Mouse (Mus musculus) forebrain, embryonic 12.5 days (tissue): Measurements from ENCODE around the gene Irf5. TPM values are rescaled to one million over a fixed set of nuclear protein-coding genes. Genes with fewer than 3 reads are reported as not detected.
"Not testable (repeated sequence)": the region's sequence is repeated elsewhere in the genome, so short reads cannot be mapped to it uniquely, and the experiment has no call there.

Experiments
- ATAC-seq: fragments of 200-750 bp; cut with Nextera tagmentation; 2 replicates; pipeline ENCODE4 v1.8.0; 2017; ENCODE audit warnings: moderate TSS enrichment; ENCODE audit not compliant: low FRiP score
- H3K27ac ChIP-seq: fragments of 300-500 bp; sonication (generic); 2 replicates; pipeline ENCODE4 v1.5.1; 2016; ENCODE audit warnings: mild to moderate bottlenecking
- H3K27me3 ChIP-seq: fragments of 300-500 bp; sonication (generic); 2 replicates; pipeline ENCODE4 v1.6.1; 2016; ENCODE audit warnings: mild to moderate bottlenecking
- H3K36me3 ChIP-seq: fragments of 300-500 bp; sonication (generic); replicated peaks from 2 replicates; pipeline ENCODE4 v1.6.1; 2016; ENCODE audit warnings: mild to moderate bottlenecking
- H3K4me1 ChIP-seq: fragments of 300-500 bp; sonication (generic); 2 replicates; pipeline ENCODE4 v1.6.1; 2016
- H3K4me2 ChIP-seq: fragments of 300-500 bp; sonication (generic); 2 replicates; pipeline ENCODE4 v1.6.1; 2016; ENCODE audit warnings: mild to moderate bottlenecking, moderate library complexity
- H3K4me3 ChIP-seq: fragments of 300-500 bp; sonication (generic); replicated peaks from 2 replicates; pipeline ENCODE4 v1.5.1; 2016; ENCODE audit warnings: mild to moderate bottlenecking
- H3K9ac ChIP-seq: fragments of 300-500 bp; sonication (generic); 2 replicates; pipeline ENCODE4 v1.6.1; 2016; ENCODE audit warnings: mild to moderate bottlenecking
- H3K9me3 ChIP-seq: fragments of 300-500 bp; sonication (generic); 2 replicates; pipeline ENCODE4 v1.6.1; 2016
- WGBS: fragments of 180-500 bp; shearing (Covaris S2); methylation state at CpG from one replicate; pipeline ENCODE4 v1.1.7; 2016; 5-methylcytosine and 5-hydroxymethylcytosine counted together
- polyA plus RNA-seq: library from polyadenylated mRNA; unstranded; fragments of >200 nt; fragmentation: Nextera tagmentation; extraction: Ambion mirVana; gene quantifications from 2 replicates; pipeline ENCODE4 v1.2.1, GENCODE M21; 2016

Irf5 gene
- polyA plus RNA-seq, 1 experiment from 2014 or later, result 1.3 TPM

GRCm38 (mm10) chr6:29576388-29576787 is 50.0 kb downstream of the Irf5 start:
- H3K36me3 ChIP-seq, result peaks cover 85% of the 10 kb centered on the region
- not testable (repeated sequence) for H3K27me3 ChIP-seq, ATAC-seq, H3K4me1 ChIP-seq, H3K4me2 ChIP-seq, H3K9me3 ChIP-seq, H3K4me3 ChIP-seq, H3K27ac ChIP-seq, H3K9ac ChIP-seq
- 80% methylated on average over 3 of the region's 3 CpGs for WGBS

DNA sequence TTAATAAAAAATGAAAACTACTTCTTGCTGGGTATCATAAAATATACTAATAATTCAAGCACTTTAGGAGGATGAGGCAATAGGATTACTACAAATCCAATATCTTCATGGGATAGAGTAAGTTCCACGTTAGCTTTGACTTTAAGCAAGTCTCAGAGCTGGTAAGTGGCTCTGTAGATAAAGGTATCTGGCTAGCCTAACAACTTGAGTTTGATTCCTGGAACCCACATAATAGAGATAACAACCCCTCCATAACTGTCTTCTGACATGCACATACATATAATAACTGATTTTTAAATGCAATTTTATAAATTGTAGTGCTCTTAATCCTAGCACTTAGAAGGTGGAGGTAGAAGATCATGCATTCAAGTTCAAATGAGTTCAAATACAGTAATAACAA is 54.3 kb downstream of the Irf5 start:
- no peak overlapping the region for H3K4me3 ChIP-seq
- no peak overlapping the region for H3K4me2 ChIP-seq
- H3K36me3 ChIP-seq, result peaks cover 72% of the 10 kb centered on the region
- H3K27ac ChIP-seq, result no peak overlapping the region
- no peaks in the 10 kb centered on the region for H3K9me3 ChIP-seq
- H3K4me1 ChIP-seq, result no peaks in the 10 kb centered on the region
- 90% methylated on average over 1 of the region's 1 CpGs for WGBS
- ATAC-seq, result no peak
- no peak overlapping the region for H3K9ac ChIP-seq
- H3K27me3 ChIP-seq, result no peaks in the 10 kb centered on the region

- peaks cover 73% of the 10 kb centered on the region for H3K36me3 ChIP-seq
- no peak overlapping the region for H3K27ac ChIP-seq
- no peaks in the 10 kb centered on the region for H3K9me3 ChIP-seq
- H3K4me3 ChIP-seq, result no peak overlapping the region
- H3K27me3 ChIP-seq, result no peaks in the 10 kb centered on the region
- no peaks in the 10 kb centered on the region for H3K4me1 ChIP-seq
- 91% methylated on average over 3 of the region's 3 CpGs for WGBS
- no peak overlapping the region for H3K9ac ChIP-seq
- H3K4me2 ChIP-seq, result no peak overlapping the region
- no peak for ATAC-seq
Measured at GRCm38 (mm10) chr6:29581202-29581601, 54.8 kb downstream of the Irf5 start.

Other genes with a start within 250 kb of the Irf5 start
- gene Fam71f2, start 247.0 kb upstream of the Irf5 start, polyA plus RNA-seq, result 0.56 and 0.77 TPM in 2 replicates
- not detected in 2 replicates for gene Fam71f1, start 207.5 kb upstream of the Irf5 start, polyA plus RNA-seq
- gene Calu, start 178.6 kb upstream of the Irf5 start, polyA plus RNA-seq, result 192 and 207 TPM in 2 replicates
- 0.23 and 0.37 TPM in 2 replicates for gene Opn1sw, start 138.2 kb upstream of the Irf5 start, polyA plus RNA-seq
- gene Ccdc136, start 130.3 kb upstream of the Irf5 start, polyA plus RNA-seq, result 27.2 and 29.9 TPM in 2 replicates
- 4.1 and 4.5 TPM in 2 replicates for gene Flnc, start 93.4 kb upstream of the Irf5 start, polyA plus RNA-seq
- gene Atp6v1f, start 58.9 kb upstream of the Irf5 start, polyA plus RNA-seq, result 196 and 197 TPM in 2 replicates
- gene Atp6v1fnb, start 55.2 kb upstream of the Irf5 start, polyA plus RNA-seq, result 0.37 TPM in 1 of 2 replicates, not detected in the other
- gene Kcp, start 18.7 kb upstream of the Irf5 start, polyA plus RNA-seq, result 9.4 and 10.8 TPM in 2 replicates
- gene Tnpo3, start 83.3 kb downstream of the Irf5 start, polyA plus RNA-seq, result 119 and 123 TPM in 2 replicates
- gene Tspan33, start 167.6 kb downstream of the Irf5 start, polyA plus RNA-seq, result 8.6 and 9.2 TPM in 2 replicates
- gene Smo, start 208.9 kb downstream of the Irf5 start, polyA plus RNA-seq, result 45.1 and 48.4 TPM in 2 replicates
- 14.7 and 18.6 TPM in 2 replicates for gene Ahcyl2, start 241.4 kb downstream of the Irf5 start, polyA plus RNA-seq